Mouse (Mus musculus): ENCODE measurements around the gene Rnasek. TPM values are rescaled to one million over a fixed set of nuclear protein-coding genes. Genes with fewer than 3 reads are reported as not detected.

Gene Rnasek
- polyA plus RNA-seq, 1 experiment from 2014 or later = 203 TPM

DNA sequence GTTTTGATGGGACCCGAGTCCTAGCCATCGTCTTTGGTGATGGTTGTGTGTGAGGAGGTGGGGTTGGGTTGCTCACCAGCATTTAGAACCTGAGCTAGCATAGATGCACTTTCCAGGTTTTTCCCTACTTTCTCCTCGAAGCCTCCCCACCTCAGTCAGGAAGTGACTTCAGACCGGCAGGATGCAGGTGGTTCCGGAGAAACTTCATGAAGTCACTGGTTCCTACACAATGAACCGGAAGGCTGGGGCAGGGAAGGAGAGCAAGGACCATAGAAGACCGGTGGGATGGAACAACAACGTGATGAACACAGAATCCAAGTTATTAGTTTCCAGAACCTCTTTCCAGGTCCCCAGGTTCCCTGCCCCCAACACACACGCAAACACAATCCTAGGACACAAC, 15.9 kb downstream of the Rnasek start:
- H3K9ac ChIP-seq = no peak overlapping the region
- 78% methylated on average over 9 of the region's 9 CpGs for WGBS
- peaks cover 64% of the 10 kb centered on the region for H3K4me1 ChIP-seq
- ATAC-seq (replicated peaks; ENCODE audit: low FRiP score) = no peak
- no peak overlapping the region for H3K4me3 ChIP-seq (replicated peaks)
- H3K36me3 ChIP-seq = no peaks in the 10 kb centered on the region
- H3K27ac ChIP-seq = peak overlapping the region; percentile 73
- H3K9me3 ChIP-seq (replicated peaks) = no peaks in the 10 kb centered on the region
- H3K27me3 ChIP-seq = peaks cover 71% of the 10 kb centered on the region
- peak overlapping the region; percentile 55; the same call in 1 of the 2 replicates for H3K4me2 ChIP-seq

- 10% methylated on average over 14 of the region's 14 CpGs for WGBS
Measured at GRCm38 (mm10) chr11:70221603-70222500, 17.8 kb downstream of the Rnasek start.

GRCm38 (mm10) chr11:70220731-70221602, 18.7 kb downstream of the Rnasek start, which contains the start of gene Slc16a13:
Gene Slc16a13, minus strand, starts transcription at chr11:70221064.
- peak within 1 kb of the TSS; percentile 93 for H3K4me2 ChIP-seq
- peak; percentile 93 for ATAC-seq (replicated peaks; ENCODE audit: low FRiP score)
- H3K27me3 ChIP-seq = peaks cover 64% of the 10 kb centered on the region
- peak within 1 kb of the TSS; percentile 89 for H3K27ac ChIP-seq
- peak within 1 kb of the TSS; percentile 67 for H3K9ac ChIP-seq
- H3K4me1 ChIP-seq = peaks cover 46% of the 10 kb centered on the region
- peaks cover 6% of the 10 kb centered on the region; the same call in 1 of the 2 replicates for H3K36me3 ChIP-seq
- H3K9me3 ChIP-seq (replicated peaks) = no peaks in the 10 kb centered on the region
- WGBS = under 1% methylated on average over 28 of the region's 28 CpGs
- H3K4me3 ChIP-seq (replicated peaks) = peak within 1 kb of the TSS; percentile 58

More at GRCm38 (mm10) chr11:70221603-70222500, 17.8 kb downstream of the Rnasek start:
- no peaks in the 10 kb centered on the region for H3K9me3 ChIP-seq (replicated peaks)
- H3K9ac ChIP-seq = peak overlapping the region; percentile 35
- H3K27me3 ChIP-seq = peaks cover 64% of the 10 kb centered on the region
- ATAC-seq (replicated peaks; ENCODE audit: low FRiP score) = 0 out of 2 replicates have a peak, but pooled peaks have one; percentile 30
- peak overlapping the region; percentile 58 for H3K4me3 ChIP-seq (replicated peaks)
- peaks cover 6% of the 10 kb centered on the region; the same call in 1 of the 2 replicates for H3K36me3 ChIP-seq
- peak overlapping the region; percentile 89 for H3K27ac ChIP-seq
- H3K4me2 ChIP-seq = peak overlapping the region; percentile 93
- peaks cover 55% of the 10 kb centered on the region for H3K4me1 ChIP-seq

- 1% methylated on average over 24 of the region's 24 CpGs for WGBS
- Histone ChIP-seq H3K27ac (peak overlapping the region; percentile 89), H3K4me2 (peak overlapping the region; percentile 93), H3K27me3 (peaks cover 64% of the 10 kb centered on the region), H3K9ac (peak overlapping the region; percentile 67), H3K9me3 (replicated peaks) (no peaks in the 10 kb centered on the region), H3K4me3 (replicated peaks) (peak overlapping the region; percentile 58), H3K4me1 (peaks cover 48% of the 10 kb centered on the region), H3K36me3 (peaks cover 6% of the 10 kb centered on the region; the same call in 1 of the 2 replicates)
- no peak for ATAC-seq (replicated peaks; ENCODE audit: low FRiP score)
Measured at GRCm38 (mm10) chr11:70220323-70220722, 19.3 kb downstream of the Rnasek start.

DNA sequence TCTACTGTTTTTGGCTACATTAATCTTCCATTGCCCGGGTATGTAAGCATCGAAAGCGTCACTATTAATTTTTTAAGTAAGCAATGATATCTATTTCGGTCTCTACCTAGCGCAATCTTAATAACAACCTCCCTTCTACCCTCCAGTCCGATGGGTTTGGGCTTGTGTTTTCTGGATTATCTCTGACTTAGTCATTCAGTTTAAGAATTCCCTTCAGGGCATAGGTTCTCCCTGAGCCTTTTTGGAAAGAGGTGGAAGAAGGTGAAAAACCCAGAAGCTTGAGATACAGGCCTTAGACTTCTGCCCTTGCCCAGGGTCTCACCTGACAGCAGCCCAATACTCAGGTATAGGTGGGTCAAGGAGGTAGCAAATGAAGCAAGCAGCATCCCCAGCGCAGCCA, 19.8 kb downstream of the Rnasek start:
- 62% methylated on average over 7 of the region's 7 CpGs for WGBS
- H3K27ac ChIP-seq = peak overlapping the region; percentile 89
- peak overlapping the region; percentile 67 for H3K9ac ChIP-seq

GRCm38 (mm10) chr11:70218741-70219470, 20.7 kb downstream of the Rnasek start:
- Histone ChIP-seq H3K4me1 (peaks cover 62% of the 10 kb centered on the region), H3K9ac (no peak overlapping the region), H3K4me2 (peak overlapping the region; percentile 93; the same call in 1 of the 2 replicates), H3K27ac (peak overlapping the region; percentile 24; the same call in 1 of the 2 replicates), H3K36me3 (peaks cover 6% of the 10 kb centered on the region; the same call in 1 of the 2 replicates), H3K4me3 (replicated peaks) (0 out of 2 replicates have a peak overlapping the region, but pooled peaks have one; percentile 0), H3K9me3 (replicated peaks) (no peaks in the 10 kb centered on the region), H3K27me3 (peaks cover 65% of the 10 kb centered on the region)
- WGBS = 90% methylated on average over 15 of the region's 15 CpGs
- ATAC-seq (replicated peaks; ENCODE audit: low FRiP score) = no peak

More for the DNA sequence above, 19.8 kb downstream of the Rnasek start:
- Histone ChIP-seq H3K4me3 (replicated peaks) (peak overlapping the region; percentile 58), H3K4me1 (peaks cover 52% of the 10 kb centered on the region), H3K4me2 (peak overlapping the region; percentile 93), H3K9me3 (replicated peaks) (no peaks in the 10 kb centered on the region), H3K36me3 (peaks cover 6% of the 10 kb centered on the region; the same call in 1 of the 2 replicates), H3K27me3 (peaks cover 64% of the 10 kb centered on the region)
- no peak for ATAC-seq (replicated peaks; ENCODE audit: low FRiP score)

DNA sequence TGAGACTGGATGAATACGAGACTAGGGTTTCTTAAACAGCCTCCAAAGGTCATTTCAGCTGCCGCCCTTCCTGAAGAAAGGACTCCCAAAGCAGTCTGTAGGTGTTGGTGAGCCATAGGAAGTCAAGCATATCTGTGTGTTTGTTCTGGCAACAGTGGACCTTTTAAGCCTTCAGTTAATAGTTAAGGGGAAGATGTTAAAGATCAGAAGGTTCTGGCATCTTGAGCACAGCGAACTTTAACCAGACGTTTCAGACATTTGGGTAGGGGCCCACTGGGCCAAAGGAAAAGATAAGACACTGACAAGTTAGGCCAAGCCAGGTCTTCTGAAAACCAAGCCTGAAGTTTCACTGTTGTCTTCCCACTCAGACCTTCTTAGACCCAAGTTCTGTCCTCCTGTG, 21.6 kb downstream of the Rnasek start:
- Histone ChIP-seq H3K4me1 (peaks cover 70% of the 10 kb centered on the region), H3K27me3 (peaks cover 67% of the 10 kb centered on the region), H3K4me3 (replicated peaks) (no peak overlapping the region), H3K4me2 (no peak overlapping the region), H3K27ac (peak overlapping the region; percentile 24; the same call in 1 of the 2 replicates), H3K9me3 (replicated peaks) (no peaks in the 10 kb centered on the region), H3K9ac (no peak overlapping the region), H3K36me3 (peaks cover 6% of the 10 kb centered on the region; the same call in 1 of the 2 replicates)
- ATAC-seq (replicated peaks; ENCODE audit: low FRiP score) = no peak
- WGBS = 78% methylated on average over 4 of the region's 4 CpGs

GRCm38 (mm10) chr11:70216103-70216502, 23.5 kb downstream of the Rnasek start:
- no peak overlapping the region for H3K4me2 ChIP-seq
- H3K9me3 ChIP-seq (replicated peaks) = no peaks in the 10 kb centered on the region
- no peak overlapping the region for H3K27ac ChIP-seq
- H3K4me3 ChIP-seq (replicated peaks) = no peak overlapping the region
- peaks cover 61% of the 10 kb centered on the region for H3K4me1 ChIP-seq
- no peak for ATAC-seq (replicated peaks; ENCODE audit: low FRiP score)
- peaks cover 74% of the 10 kb centered on the region for H3K27me3 ChIP-seq
- 60% methylated on average over 3 of the region's 3 CpGs for WGBS
- H3K36me3 ChIP-seq = peaks cover 6% of the 10 kb centered on the region; the same call in 1 of the 2 replicates
- H3K9ac ChIP-seq = no peak overlapping the region

GRCm38 (mm10) chr11:70215301-70215700, 24.3 kb downstream of the Rnasek start:
- 13% methylated on average over 22 of the region's 22 CpGs for WGBS
- H3K4me2 ChIP-seq = peak overlapping the region; percentile 74

DNA sequence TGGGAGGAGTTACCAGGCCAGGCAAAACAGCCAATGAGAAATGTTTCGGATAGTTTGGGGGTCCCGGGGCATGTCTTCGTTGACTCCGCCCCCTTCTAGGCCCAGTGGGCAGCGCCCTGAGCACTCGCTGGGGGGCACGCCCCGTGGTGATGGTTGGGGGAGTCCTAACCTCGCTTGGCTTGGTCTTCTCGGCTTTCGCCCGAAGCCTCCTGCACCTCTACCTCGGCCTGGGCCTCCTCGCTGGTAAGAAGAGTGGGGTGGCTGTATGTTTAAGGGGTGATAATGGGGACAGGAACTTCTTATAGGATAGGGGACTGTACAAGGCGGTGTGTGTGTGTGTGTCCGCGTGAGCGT, 24.8 kb downstream of the Rnasek start:
- peaks cover 6% of the 10 kb centered on the region; the same call in 1 of the 2 replicates for H3K36me3 ChIP-seq
- H3K9ac ChIP-seq = 0 out of 2 replicates have a peak overlapping the region, but pooled peaks have one; percentile 43
- peak; percentile 34 for ATAC-seq (replicated peaks; ENCODE audit: low FRiP score)
- H3K4me2 ChIP-seq = peak overlapping the region; percentile 74
- WGBS = 10% methylated on average over 18 of the region's 18 CpGs
- H3K27ac ChIP-seq = no peak overlapping the region
- peaks cover 77% of the 10 kb centered on the region for H3K27me3 ChIP-seq
- H3K4me1 ChIP-seq = peaks cover 49% of the 10 kb centered on the region
- H3K9me3 ChIP-seq (replicated peaks) = no peaks in the 10 kb centered on the region
- H3K4me3 ChIP-seq (replicated peaks) = peak overlapping the region; percentile 38

More at GRCm38 (mm10) chr11:70215301-70215700, 24.3 kb downstream of the Rnasek start:
- ATAC-seq (replicated peaks; ENCODE audit: low FRiP score) = no peak
- Histone ChIP-seq H3K9ac (no peak overlapping the region), H3K27ac (no peak overlapping the region), H3K27me3 (peaks cover 79% of the 10 kb centered on the region), H3K4me3 (replicated peaks) (peak overlapping the region; percentile 38; the same call in 1 of the 2 replicates), H3K36me3 (peaks cover 6% of the 10 kb centered on the region; the same call in 1 of the 2 replicates), H3K4me1 (peaks cover 53% of the 10 kb centered on the region), H3K9me3 (replicated peaks) (no peaks in the 10 kb centered on the region)

Data from kidney, embryonic 15.5 days (tissue).